Mouse (Mus musculus) forelimb bud, embryonic 11.5 days (tissue): ENCODE measurements around the gene Cdca7l.
A peak's percentile ranks its signal among the peaks of the same experiment; 100 is the strongest.
"Not testable (repeated sequence)": the region's sequence is repeated elsewhere in the genome, so short reads cannot be mapped to it uniquely, and the experiment has no call there.

Experiments used
- DNase-seq: peaks from one replicate; pipeline ENCODE4 v3.0.0-alpha.2; 2012; ENCODE audit warnings: low read depth, low spot score

Gene Cdca7l

GRCm38 (mm10) chr12:117803989-117804388, at the start of gene Cdca7l:
TSS of gene Cdca7l (plus strand) at chr12:117804289.
- not testable (repeated sequence) for DNase-seq

GRCm38 (mm10) chr12:117756010-117756409, 48.1 kb upstream of the Cdca7l start:
- no peak for DNase-seq

DNA sequence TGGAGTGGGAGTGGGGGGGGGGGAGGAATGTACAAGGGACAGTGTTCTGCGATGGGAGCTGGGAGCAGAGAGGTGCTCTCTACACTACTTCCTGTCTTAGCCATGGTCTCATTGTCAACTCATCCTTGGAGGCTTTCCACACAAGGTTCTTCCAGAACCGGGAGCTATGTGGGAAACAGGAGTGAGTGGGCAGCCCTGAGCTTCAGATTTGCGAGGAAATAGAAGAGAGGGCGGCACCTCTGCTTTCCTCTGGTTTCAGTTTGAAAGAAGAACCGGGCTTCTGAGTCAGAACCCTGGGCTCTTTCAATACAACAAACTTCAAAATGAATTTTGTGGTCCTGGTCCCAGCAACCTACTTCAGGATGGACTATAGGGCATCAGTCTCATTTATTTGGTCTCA, 43.7 kb upstream of the Cdca7l start:
- no peak for DNase-seq

DNA sequence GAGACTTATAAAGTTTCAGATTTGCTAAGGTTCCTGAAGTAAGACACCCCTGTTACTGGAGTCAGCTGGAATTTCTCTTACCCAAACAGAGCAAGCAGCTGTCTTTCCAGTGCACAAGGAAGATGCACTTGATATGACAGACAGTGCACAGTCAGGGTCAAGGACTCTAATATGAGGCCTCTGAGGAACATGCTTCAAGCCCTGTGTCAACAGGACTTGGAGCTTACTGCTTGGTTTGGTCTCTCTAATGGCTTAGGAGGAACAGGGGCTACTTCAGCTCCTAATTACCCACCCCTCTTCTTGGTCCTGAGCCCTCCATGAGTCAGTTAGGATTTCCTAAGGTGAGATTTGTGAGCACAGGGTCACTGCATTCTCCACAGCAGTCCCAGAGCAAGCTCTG, 43.2 kb upstream of the Cdca7l start:
- no peak for DNase-seq

GRCm38 (mm10) chr12:117761698-117762097, 42.4 kb upstream of the Cdca7l start:
- DNase-seq: no peak

- DNase-seq: no peak
These were observed 40.8 kb upstream of the Cdca7l start for GRCm38 (mm10) chr12:117763247-117763646.

DNA sequence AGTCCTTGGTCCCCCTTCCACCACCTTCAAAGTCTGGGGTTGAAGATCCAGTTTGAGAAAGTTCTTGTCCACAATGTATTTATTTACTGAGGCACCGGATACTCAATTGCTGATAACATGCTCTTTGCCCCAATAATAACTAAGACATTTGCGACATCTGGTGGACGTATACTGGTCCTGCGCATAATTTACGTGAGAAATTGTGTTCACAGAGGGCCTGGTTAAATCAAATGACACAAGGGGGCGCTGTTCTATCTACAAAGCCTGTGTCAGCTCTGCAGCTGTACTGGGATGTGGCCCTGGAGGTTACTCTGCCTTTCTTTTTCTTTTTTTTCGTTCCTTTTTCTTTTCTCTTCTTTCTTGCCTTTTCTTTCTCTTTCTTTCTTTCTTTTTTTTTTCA, 39.2 kb upstream of the Cdca7l start:
- DNase-seq: peak; percentile 91

- peak; percentile 74 for DNase-seq
These were observed 35.0 kb upstream of the Cdca7l start for GRCm38 (mm10) chr12:117769113-117769512.

GRCm38 (mm10) chr12:117770211-117770610, 33.9 kb upstream of the Cdca7l start:
- no peak for DNase-seq

DNA sequence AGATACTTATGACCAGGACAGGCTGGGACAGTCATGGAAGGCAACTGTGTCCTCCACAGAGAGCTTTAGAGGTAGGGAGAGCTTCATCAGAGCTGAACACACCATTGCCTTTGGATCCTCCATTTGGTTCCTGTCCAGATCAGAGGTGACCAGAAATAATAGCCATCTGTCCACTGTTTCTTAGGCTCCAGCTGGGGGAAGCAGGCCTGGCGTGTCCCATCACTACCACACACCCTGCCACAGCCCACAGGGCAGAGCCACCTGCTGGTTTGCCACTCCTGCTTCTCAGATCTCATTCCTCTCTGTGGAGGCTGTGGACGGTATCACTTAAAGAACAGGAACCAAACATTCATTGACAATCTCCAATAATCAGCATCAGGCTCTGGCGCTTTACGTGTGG, 32.9 kb upstream of the Cdca7l start:
- no peak for DNase-seq

GRCm38 (mm10) chr12:117772638-117773037, 31.5 kb upstream of the Cdca7l start:
- DNase-seq: peak; percentile 82

DNA sequence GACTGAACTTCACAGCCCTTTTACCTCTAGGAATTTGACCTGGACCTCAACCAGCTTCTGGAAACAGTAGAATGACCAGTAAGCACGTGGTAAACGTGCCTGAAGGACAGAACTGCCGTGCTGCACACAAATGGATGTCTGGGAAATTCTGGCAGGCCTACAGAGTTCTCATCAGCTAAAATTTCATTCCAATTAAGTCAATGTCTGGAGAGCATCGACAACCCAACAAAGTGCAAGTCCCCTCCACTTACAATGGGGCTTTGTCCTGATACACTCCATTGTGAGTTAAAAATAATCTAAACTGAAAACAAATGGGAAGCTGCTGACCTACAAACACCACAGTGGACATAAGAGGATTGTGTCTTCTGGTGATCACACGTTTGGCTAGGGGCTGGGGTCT, 27.2 kb upstream of the Cdca7l start:
- no peak for DNase-seq

GRCm38 (mm10) chr12:117781360-117781759, 22.7 kb upstream of the Cdca7l start:
- no peak for DNase-seq

DNA sequence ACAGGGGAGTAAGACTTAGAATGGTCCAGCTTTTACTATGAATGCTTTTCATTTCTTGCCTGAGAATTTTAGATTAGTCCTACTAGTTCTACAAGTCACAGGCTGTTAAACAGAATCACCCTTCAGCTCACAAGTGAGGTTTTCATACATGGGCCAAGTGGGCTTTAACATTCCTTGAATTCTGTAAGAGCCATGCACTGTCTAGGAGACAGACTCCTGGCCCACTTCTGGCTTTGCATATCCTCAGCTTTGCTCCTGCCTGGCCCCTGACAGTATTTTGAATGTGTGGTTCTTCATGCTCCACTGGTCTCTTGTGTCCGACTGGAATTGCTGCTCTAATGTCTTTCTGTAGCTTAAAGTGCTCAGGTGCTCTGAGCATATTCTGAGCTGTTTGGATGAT, 20.7 kb upstream of the Cdca7l start:
- DNase-seq: no peak

GRCm38 (mm10) chr12:117786621-117787020, 17.5 kb upstream of the Cdca7l start:
- no peak for DNase-seq

GRCm38 (mm10) chr12:117788513-117789011, 15.5 kb upstream of the Cdca7l start:
- DNase-seq: peak; percentile 25

DNA sequence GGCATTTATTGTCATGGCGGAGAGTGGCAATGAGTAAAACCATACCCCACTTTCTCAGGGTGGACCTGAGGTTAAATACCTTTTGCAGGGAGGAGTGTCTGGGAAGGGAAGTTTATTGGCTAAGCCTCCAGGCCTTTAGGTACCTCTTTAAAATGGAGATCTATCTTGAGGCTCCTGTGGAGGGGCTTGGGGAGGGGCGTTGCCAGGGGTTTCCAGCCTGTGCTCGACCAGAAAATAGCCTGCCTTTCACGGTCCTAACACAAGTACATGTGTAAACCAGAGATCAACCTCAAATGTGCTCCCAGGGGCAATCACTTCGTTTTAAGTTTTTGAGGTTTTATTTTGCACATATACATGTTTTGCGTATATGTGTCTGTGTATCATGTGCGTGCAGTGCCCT, 15.1 kb upstream of the Cdca7l start:
- no peak for DNase-seq

GRCm38 (mm10) chr12:117795303-117795702, 8.8 kb upstream of the Cdca7l start:
- no peak for DNase-seq

DNA sequence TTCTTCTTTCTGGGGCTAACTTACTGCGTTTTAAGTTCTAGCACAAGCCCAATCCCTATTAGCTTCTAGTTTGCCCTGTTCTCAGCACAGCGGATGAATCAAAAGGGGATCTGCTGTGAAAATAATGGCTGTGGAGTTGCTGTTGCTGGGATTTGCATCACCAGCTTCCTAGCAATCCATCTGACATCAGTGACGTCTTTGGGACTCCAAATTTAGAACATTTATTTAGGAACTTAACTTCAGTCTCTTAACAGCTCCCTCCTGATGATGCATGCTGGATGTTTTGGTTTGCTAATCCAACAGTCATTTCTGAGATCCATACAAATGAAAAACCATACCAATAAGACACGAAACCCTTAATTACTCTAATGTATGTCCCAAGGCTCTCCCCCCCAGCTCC, 1.5 kb downstream of the Cdca7l start:
- no peak for DNase-seq

GRCm38 (mm10) chr12:117806007-117806451, 1.9 kb downstream of the Cdca7l start:
- peak; percentile 46 for DNase-seq

- no peak for DNase-seq
These were observed 2.4 kb downstream of the Cdca7l start for GRCm38 (mm10) chr12:117806470-117806869.

DNA sequence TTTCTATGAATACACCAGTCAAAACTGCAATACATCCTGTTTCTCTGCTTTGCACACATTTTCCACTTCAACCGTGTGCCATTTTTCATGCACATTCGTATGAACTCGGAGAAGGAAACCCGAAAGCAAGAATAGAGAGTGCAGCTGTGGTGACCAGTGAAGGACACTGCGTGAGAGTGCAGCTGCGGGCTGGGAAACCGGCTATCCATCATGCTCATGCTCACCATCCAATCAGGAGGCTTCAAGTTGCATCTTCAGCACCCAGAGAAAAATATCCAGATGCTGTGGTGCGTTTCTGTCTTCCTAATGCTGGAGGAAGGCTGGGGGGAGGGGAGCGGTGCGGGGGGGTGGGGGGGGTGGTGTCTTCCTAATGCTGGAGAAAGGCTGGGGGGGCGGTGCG, 3.5 kb downstream of the Cdca7l start:
- DNase-seq: no peak

DNA sequence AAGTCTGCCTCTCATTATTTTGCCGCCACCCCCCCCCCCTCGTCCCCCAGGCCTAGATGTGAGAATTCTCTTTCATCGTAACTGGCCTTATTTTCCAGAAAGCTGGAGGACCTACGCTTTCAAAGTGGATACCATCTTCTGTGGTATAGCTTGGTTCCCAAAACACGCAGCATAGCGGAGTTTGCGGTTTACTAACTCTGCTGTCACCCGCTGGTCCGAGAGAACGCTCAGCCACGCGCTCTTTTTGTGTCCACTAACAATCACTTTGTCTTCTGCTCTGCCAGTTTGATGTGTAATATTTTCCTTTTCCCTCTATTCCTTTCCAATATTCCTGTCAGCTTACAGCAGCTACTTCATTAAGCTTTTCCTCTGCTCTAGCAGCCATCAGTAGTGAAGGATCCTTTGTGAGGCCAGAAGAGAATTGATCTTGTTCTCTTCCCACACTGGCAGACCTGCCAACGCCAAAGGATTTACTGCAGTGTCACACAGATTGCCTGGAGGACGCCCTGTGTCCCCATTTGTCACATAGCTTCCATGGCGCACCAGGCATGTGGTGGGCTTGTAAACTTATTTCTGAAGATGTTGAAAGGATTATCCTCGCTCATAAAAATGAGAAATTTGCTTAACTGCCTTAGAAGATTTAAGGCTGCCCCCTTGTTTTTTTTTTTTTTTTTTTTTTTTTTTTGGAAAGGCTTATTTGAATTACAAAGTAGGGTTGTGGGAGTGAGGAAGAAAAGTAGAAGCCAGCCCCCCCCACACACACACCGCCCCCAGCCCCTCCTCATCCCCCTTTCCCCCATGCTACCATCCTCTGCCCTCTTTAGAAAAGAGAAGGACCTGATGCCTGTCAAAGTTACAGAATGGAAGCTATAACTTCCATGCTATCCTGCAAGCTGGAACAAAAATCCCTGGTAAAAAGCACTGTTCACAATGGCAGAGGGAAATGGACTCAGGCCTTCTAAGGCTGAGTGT, 4.6 kb downstream of the Cdca7l start:
- no peak for DNase-seq
